Mouse (Mus musculus): ENCODE measurements at regions not wholly inside any gene's neighbourhood (a gene's known extent, or its start where the extent isn't known, plus 50 kb on each side); places are given as distances from the start of the nearest gene placed in this dataset.

GRCm38 (mm10) chr8:25426207-25426606, 602.0 kb upstream of the Adam5 start:
- no peak for DNase-seq
- TF ChIP-seq POLR2A (IDR thresholded peaks at IDR 0.05; ENCODE audit: borderline replicate concordance, extremely low read depth, low read depth, low read length) (no peak), CTCF (IDR thresholded peaks at IDR 0.05; ENCODE audit: insufficient read depth, low read length) (no peak)
- WGBS = 52% methylated on average over 1 of the region's 1 CpGs
- Histone ChIP-seq H3K4me3 (replicated peaks; ENCODE audit: extremely low read depth, low read depth, low read length) (no peak overlapping the region), H3K4me1 (ENCODE audit: control insufficient read depth, insufficient read depth, low read length) (no peaks in the 10 kb centered on the region)

- TF ChIP-seq CTCF (IDR thresholded peaks at IDR 0.05; ENCODE audit: insufficient read depth, low read length) (no peak), POLR2A (IDR thresholded peaks at IDR 0.05; ENCODE audit: borderline replicate concordance, extremely low read depth, low read depth, low read length) (no peak)
- H3K4me1 ChIP-seq (ENCODE audit: control insufficient read depth, insufficient read depth, low read length) = no peaks in the 10 kb centered on the region
- WGBS = 87% methylated on average over 6 of the region's 6 CpGs
- no peak for DNase-seq
- no peak overlapping the region for H3K4me3 ChIP-seq (replicated peaks; ENCODE audit: extremely low read depth, low read depth, low read length)
Observed at GRCm38 (mm10) chr8:25421478-25421877, 597.3 kb upstream of the Adam5 start.

GRCm38 (mm10) chr8:25410536-25410935, 586.4 kb upstream of the Adam5 start:
- DNase-seq = no peak
- H3K4me3 ChIP-seq (replicated peaks; ENCODE audit: extremely low read depth, low read depth, low read length) = no peak overlapping the region
- WGBS = 93% methylated on average over 5 of the region's 5 CpGs
- TF ChIP-seq CTCF (IDR thresholded peaks at IDR 0.05; ENCODE audit: insufficient read depth, low read length) (no peak), POLR2A (IDR thresholded peaks at IDR 0.05; ENCODE audit: borderline replicate concordance, extremely low read depth, low read depth, low read length) (no peak)
- no peaks in the 10 kb centered on the region for H3K4me1 ChIP-seq (ENCODE audit: control insufficient read depth, insufficient read depth, low read length)

- no peak for DNase-seq
- Histone ChIP-seq H3K4me3 (replicated peaks; ENCODE audit: extremely low read depth, low read depth, low read length) (no peak overlapping the region), H3K4me1 (ENCODE audit: control insufficient read depth, insufficient read depth, low read length) (no peaks in the 10 kb centered on the region)
- WGBS = 94% methylated on average over 5 of the region's 5 CpGs
- no peak for TF ChIP-seq POLR2A (IDR thresholded peaks at IDR 0.05; ENCODE audit: borderline replicate concordance, extremely low read depth, low read depth, low read length)
- TF ChIP-seq CTCF (IDR thresholded peaks at IDR 0.05; ENCODE audit: insufficient read depth, low read length) = no peak
Observed at GRCm38 (mm10) chr8:25407862-25408261, 583.7 kb upstream of the Adam5 start.

- DNase-seq = no peak
- TF ChIP-seq POLR2A (IDR thresholded peaks at IDR 0.05; ENCODE audit: borderline replicate concordance, extremely low read depth, low read depth, low read length) (no peak), CTCF (IDR thresholded peaks at IDR 0.05; ENCODE audit: insufficient read depth, low read length) (no peak)
- 59% methylated on average over 6 of the region's 6 CpGs for WGBS
- H3K4me1 ChIP-seq (ENCODE audit: control insufficient read depth, insufficient read depth, low read length) = no peaks in the 10 kb centered on the region
- no peak overlapping the region for H3K4me3 ChIP-seq (replicated peaks; ENCODE audit: extremely low read depth, low read depth, low read length)
Observed at GRCm38 (mm10) chr8:25392766-25393166, 568.6 kb upstream of the Adam5 start.

GRCm38 (mm10) chr8:25389947-25390346, 565.8 kb upstream of the Adam5 start:
- H3K4me1 ChIP-seq (ENCODE audit: control insufficient read depth, insufficient read depth, low read length) = no peaks in the 10 kb centered on the region
- TF ChIP-seq CTCF (IDR thresholded peaks at IDR 0.05; ENCODE audit: insufficient read depth, low read length) (no peak), POLR2A (IDR thresholded peaks at IDR 0.05; ENCODE audit: borderline replicate concordance, extremely low read depth, low read depth, low read length) (no peak)
- no peak overlapping the region for H3K4me3 ChIP-seq (replicated peaks; ENCODE audit: extremely low read depth, low read depth, low read length)
- DNase-seq = no peak
- 63% methylated on average over 10 of the region's 10 CpGs for WGBS

GRCm38 (mm10) chr8:25389371-25389855, 565.2 kb upstream of the Adam5 start:
- TF ChIP-seq POLR2A (IDR thresholded peaks at IDR 0.05; ENCODE audit: borderline replicate concordance, extremely low read depth, low read depth, low read length) (no peak), CTCF (IDR thresholded peaks at IDR 0.05; ENCODE audit: insufficient read depth, low read length) (no peak)
- no peak for DNase-seq
- no peaks in the 10 kb centered on the region for H3K4me1 ChIP-seq (ENCODE audit: control insufficient read depth, insufficient read depth, low read length)
- H3K4me3 ChIP-seq (replicated peaks; ENCODE audit: extremely low read depth, low read depth, low read length) = no peak overlapping the region
- 57% methylated on average over 10 of the region's 10 CpGs for WGBS

- no peak for TF ChIP-seq POLR2A (IDR thresholded peaks at IDR 0.05; ENCODE audit: borderline replicate concordance, extremely low read depth, low read depth, low read length)
- TF ChIP-seq CTCF (IDR thresholded peaks at IDR 0.05; ENCODE audit: insufficient read depth, low read length) = no peak
- 55% methylated on average over 9 of the region's 9 CpGs for WGBS
- no peak overlapping the region for H3K4me3 ChIP-seq (replicated peaks; ENCODE audit: extremely low read depth, low read depth, low read length)
- H3K4me1 ChIP-seq (ENCODE audit: control insufficient read depth, insufficient read depth, low read length) = no peaks in the 10 kb centered on the region
- no peak for DNase-seq
Observed at GRCm38 (mm10) chr8:25388811-25389210, 564.6 kb upstream of the Adam5 start.

- Histone ChIP-seq H3K4me1 (ENCODE audit: control insufficient read depth, insufficient read depth, low read length) (no peaks in the 10 kb centered on the region), H3K4me3 (replicated peaks; ENCODE audit: extremely low read depth, low read depth, low read length) (no peak overlapping the region)
- 80% methylated on average over 5 of the region's 5 CpGs for WGBS
- no peak for DNase-seq
- TF ChIP-seq POLR2A (IDR thresholded peaks at IDR 0.05; ENCODE audit: borderline replicate concordance, extremely low read depth, low read depth, low read length) (no peak), CTCF (IDR thresholded peaks at IDR 0.05; ENCODE audit: insufficient read depth, low read length) (no peak)
Observed at GRCm38 (mm10) chr8:25385186-25385585, 561.0 kb upstream of the Adam5 start.

GRCm38 (mm10) chr8:25384591-25384990, 560.4 kb upstream of the Adam5 start:
- no peaks in the 10 kb centered on the region for H3K4me1 ChIP-seq (ENCODE audit: control insufficient read depth, insufficient read depth, low read length)
- no peak for DNase-seq
- H3K4me3 ChIP-seq (replicated peaks; ENCODE audit: extremely low read depth, low read depth, low read length) = no peak overlapping the region
- TF ChIP-seq CTCF (IDR thresholded peaks at IDR 0.05; ENCODE audit: insufficient read depth, low read length) (no peak), POLR2A (IDR thresholded peaks at IDR 0.05; ENCODE audit: borderline replicate concordance, extremely low read depth, low read depth, low read length) (no peak)
- 91% methylated on average over 2 of the region's 2 CpGs for WGBS

Measured in lung, adult 2 months (tissue).